Mouse (Mus musculus) heart, postnatal 25 days (tissue): Measurements from ENCODE around the gene Ift80. TPM values are rescaled to one million over a fixed set of nuclear protein-coding genes. Genes with fewer than 3 reads are reported as not detected.

Source experiments
- DNase-seq: peaks from one replicate; pipeline ENCODE4 v3.0.0; 2022; ENCODE audit warnings: low spot score
- intact Hi-C: fragments of 180-260 bp; cut with DNase I; formaldehyde crosslinking; loops from one replicate; pipeline ENCODE4 v1.15.1; 2025
- microRNA-seq: library from miRNA; unstranded; fragments of <30 nt; microRNA quantifications from one replicate; pipeline ENCODE4 v1.2.0, GENCODE M21; 2022
- total RNA-seq, 2 experiments: library from RNA; stranded (reverse); gene quantifications; 2 replicates each; pipeline ENCODE4 v1.2.3; 2021

Gene Ift80
- total RNA-seq, 2 experiments from 2014 or later: 4.1 to 7.0 TPM

- no peak for DNase-seq
- intact Hi-C loops: no loop called here
Measured at GRCm38 (mm10) chr3:68844025-68844424, 160.3 kb downstream of the Ift80 start.

Small RNA genes lying within 50 kb of the gene (microRNA-seq; reads per million reads assigned to microRNA genes)
- gene Mir15b: 6,934 reads per million, percentile 93 among the genes with 10 or more reads in this experiment
- 262 reads per million, percentile 68 among the genes with 10 or more reads in this experiment for gene Mir16-2

Other genes with a start within 250 kb of the Ift80 start
- gene 1110032F04Rik, start 135.0 kb downstream of the Ift80 start, total RNA-seq: 1 to 10 TPM; 1.0 to 1.5 TPM
- 10 to 100 TPM; 15.3 to 16.0 TPM for gene Smc4, start 168 bp upstream of the Ift80 start, total RNA-seq
- gene Trim59, start 40.2 kb upstream of the Ift80 start, total RNA-seq: 1 to 10 TPM; 2.5 to 2.7 TPM
- 10 to 100 TPM; 78.0 to 84.2 TPM for gene Kpna4, start 122.5 kb upstream of the Ift80 start, total RNA-seq
- gene Arl14, start 217.8 kb upstream of the Ift80 start, total RNA-seq: not detected